Mouse (Mus musculus) kidney, adult 2 months (tissue): Measurements from ENCODE around the gene Odf3. TPM values are rescaled to one million over a fixed set of nuclear protein-coding genes. Genes with fewer than 3 reads are reported as not detected.
A peak's percentile ranks its signal among the peaks of the same experiment; 100 is the strongest.

Source experiments
- DNase-seq: peaks from one replicate; pipeline ENCODE4 v3.0.0; 2021
- H3K27ac ChIP-seq: fragments of 200-500 bp; 2 replicates; pipeline ENCODE4 v1.5.1; 2012; ENCODE audit warnings: low read depth, low read length, control low read depth, inconsistent platforms; ENCODE audit not compliant: insufficient read depth
- H3K27me3 ChIP-seq: fragments of 200-500 bp; replicated peaks from 2 replicates; pipeline ENCODE4 v1.6.1; 2012; ENCODE audit warnings: mild to moderate bottlenecking, moderate library complexity, low read length, inconsistent platforms; ENCODE audit not compliant: control insufficient read depth, insufficient read depth
- H3K36me3 ChIP-seq: fragments of 200-500 bp; 2 replicates; pipeline ENCODE4 v1.6.1; 2012; ENCODE audit warnings: mild to moderate bottlenecking, moderate library complexity, low read length, inconsistent platforms; ENCODE audit not compliant: control insufficient read depth, insufficient read depth
- H3K4me1 ChIP-seq: fragments of 200-500 bp; 2 replicates; pipeline ENCODE4 v1.6.1; 2011; ENCODE audit warnings: low read length; ENCODE audit not compliant: control insufficient read depth, insufficient read depth
- H3K4me3 ChIP-seq: fragments of 200-500 bp; 2 replicates; pipeline ENCODE4 v1.5.1; 2011; ENCODE audit warnings: mild to moderate bottlenecking, low read depth, low read length, control low read depth; ENCODE audit not compliant: insufficient read depth
- CTCF ChIP-seq: fragments of 200-500 bp; conservative IDR thresholded peaks from 2 replicates; pipeline ENCODE4 v1.5.1; 2011; ENCODE audit warnings: low read depth, mild to moderate bottlenecking, control low read depth, low read length, moderate library complexity, mixed read lengths; ENCODE audit not compliant: insufficient read depth, insufficient read length
- POLR2A ChIP-seq: fragments of 200-500 bp; IDR thresholded peaks from one replicate; pipeline ENCODE4 v1.6.1; 2011; ENCODE audit warnings: low read depth, low read length, control low read depth
- WGBS: fragments of 180-500 bp; shearing (Covaris S2); methylation state at CpG from one replicate; pipeline ENCODE4 v1.1.7; 2018; 5-methylcytosine and 5-hydroxymethylcytosine counted together
- polyA plus RNA-seq: library from polyadenylated mRNA; depleted of rRNA; stranded (reverse); fragments of >200 nt; gene quantifications from 2 replicates; pipeline ENCODE4 v1.2.3, GENCODE M21; 2012

Odf3 gene
- polyA plus RNA-seq, 1 experiment: 0.06 TPM

DNA sequence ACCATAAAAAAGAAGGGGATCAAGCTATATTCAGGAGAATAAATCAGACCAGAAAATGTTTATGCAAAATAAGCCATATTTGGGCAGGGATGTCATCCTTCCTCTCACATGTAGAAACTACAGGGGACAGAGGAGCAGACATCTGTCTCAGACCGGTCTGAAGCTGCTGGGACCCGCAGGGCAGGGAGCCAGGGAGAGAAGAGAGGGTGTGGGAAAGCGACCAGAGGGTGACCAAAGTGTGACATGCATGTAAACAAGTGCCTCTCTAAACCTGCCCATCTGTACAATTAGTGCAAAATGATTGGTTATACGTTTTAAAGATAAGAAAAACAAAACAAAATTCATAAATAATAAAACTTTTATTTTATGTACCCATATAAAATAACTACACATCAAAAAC is 27.4 kb upstream of the Odf3 start:
- WGBS: 55% methylated on average over 4 of the region's 4 CpGs
- H3K27me3 ChIP-seq: no peaks in the 10 kb centered on the region
- no peak for DNase-seq
- TF ChIP-seq POLR2A (no peak), CTCF (no peak)
- no peaks in the 10 kb centered on the region for H3K36me3 ChIP-seq
- no peak overlapping the region for H3K4me3 ChIP-seq
- peaks cover 3% of the 10 kb centered on the region; the same call in 1 of the 2 replicates for H3K4me1 ChIP-seq
- H3K27ac ChIP-seq: no peak overlapping the region

DNA sequence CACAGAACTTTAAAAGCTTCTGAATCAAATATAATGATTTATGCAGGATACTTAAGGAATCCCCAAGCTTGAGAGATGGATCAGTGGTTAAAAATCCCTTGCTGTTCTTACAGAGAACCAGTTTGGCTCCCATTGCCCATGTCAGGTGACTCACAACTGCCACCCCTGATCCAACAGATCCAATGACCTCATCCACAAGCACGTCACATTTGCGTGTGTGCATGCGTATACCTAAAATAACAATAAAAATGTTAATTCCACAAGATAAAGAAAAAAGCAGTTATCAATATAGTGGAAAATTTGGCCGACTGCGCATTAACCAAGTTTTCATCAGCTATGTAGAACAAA is 26.3 kb upstream of the Odf3 start:
- no peak for DNase-seq
- H3K4me1 ChIP-seq: peaks cover 3% of the 10 kb centered on the region; the same call in 1 of the 2 replicates
- peak overlapping the region; percentile 67; the same call in 1 of the 2 replicates for H3K4me3 ChIP-seq
- H3K27ac ChIP-seq: no peak overlapping the region
- H3K36me3 ChIP-seq: no peaks in the 10 kb centered on the region
- TF ChIP-seq CTCF (no peak), POLR2A (no peak)
- WGBS: 52% methylated on average over 5 of the region's 5 CpGs
- no peaks in the 10 kb centered on the region for H3K27me3 ChIP-seq

DNA sequence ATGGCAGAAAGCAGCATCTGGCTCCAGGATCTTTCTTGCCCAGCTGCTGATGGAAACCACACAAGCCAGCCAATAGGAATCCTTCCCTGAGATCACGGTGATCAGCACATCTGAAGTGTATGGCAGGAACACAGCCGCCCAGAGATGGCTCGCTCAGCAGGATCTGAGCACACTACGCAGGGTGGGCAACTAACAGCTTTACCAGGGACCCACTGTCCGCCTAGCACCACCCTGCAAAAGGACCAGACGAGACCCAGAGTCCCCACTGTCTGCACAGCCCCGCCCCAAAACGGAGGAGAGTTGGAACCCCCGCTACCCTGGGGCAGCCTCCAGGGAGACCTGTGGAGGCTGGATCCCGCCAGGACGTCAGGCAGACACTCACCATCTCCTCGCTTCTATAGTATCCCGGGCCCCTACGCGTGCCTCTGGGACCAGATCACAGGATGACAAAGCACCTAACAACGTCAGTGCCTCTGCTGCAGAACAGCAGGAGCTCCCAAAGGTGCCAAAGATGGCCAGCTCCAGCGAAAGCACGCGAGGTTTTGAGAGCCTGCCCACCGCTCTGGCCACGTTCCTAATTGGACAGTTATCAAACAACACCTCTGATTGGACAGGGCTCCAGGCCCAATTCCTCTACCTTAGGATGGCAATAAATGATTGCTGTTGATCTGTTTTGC is 25.8 kb upstream of the Odf3 start, which contains the start of gene Zfp941:
Gene Zfp941 (minus strand): TSS at position 526 of the 677 bp plus-strand sequence.
- Histone ChIP-seq H3K27ac (no peak within 1 kb of the TSS), H3K27me3 (no peaks in the 10 kb centered on the region), H3K4me3 (peak within 1 kb of the TSS; percentile 67), H3K4me1 (peaks cover 3% of the 10 kb centered on the region; the same call in 1 of the 2 replicates), H3K36me3 (no peaks in the 10 kb centered on the region)
- TF ChIP-seq CTCF: no peak
- no peak for TF ChIP-seq POLR2A
- DNase-seq: peak; percentile 70
- WGBS: 3% methylated on average over 21 of the region's 21 CpGs

DNA sequence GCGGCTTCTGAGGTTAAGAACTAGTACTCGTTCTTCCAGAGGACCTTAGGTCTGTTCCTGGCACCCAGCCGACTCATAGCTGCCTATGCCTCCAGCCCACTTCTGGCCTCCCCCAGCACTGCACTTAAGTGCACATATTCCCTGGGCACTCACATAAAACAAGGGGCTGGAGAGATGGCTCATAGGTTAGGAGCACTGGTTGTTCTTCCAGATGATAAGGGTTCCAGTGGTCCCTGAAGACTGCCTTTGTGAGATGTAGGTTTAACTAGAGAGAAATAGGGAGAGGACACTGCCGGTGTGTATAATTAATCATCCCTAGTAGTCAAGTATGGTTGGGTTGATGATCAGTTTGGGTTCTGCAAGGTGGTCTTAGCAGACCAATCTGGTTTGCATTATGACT is 24.9 kb upstream of the Odf3 start:
- no peak for TF ChIP-seq POLR2A
- no peak for TF ChIP-seq CTCF

DNA sequence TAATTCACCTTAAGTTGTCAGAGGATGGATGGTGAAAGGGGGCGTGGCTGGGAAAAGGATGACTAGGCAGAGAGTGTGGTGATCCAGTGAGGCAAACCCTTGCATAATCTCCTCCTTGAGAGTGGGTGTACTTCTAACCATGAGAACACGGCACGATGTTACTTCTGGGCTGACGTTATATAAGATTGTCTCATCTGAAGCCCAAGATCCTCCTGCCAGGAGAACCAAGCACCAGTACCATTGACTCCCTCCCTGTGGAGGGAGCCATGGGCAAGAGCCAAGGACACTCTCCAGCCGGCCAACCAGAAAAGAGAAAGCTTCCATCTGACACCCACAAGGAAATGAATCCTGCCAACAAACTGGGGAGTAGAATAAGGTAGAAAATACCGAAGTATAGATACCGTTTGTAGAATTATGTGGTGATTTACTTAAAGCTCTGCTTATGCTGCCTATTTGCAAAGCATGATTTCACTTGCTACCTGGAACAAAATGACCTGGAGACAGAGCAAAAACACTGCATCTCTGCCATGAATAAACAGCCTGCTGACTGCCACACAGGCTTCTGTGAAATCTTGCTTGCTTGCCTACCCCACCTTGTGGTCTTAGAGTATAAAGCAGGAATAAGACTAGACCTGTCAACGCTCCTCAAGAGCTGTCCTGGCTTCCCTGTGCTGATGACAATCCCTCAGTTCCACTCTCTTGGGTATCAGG is 19.3 kb upstream of the Odf3 start:
- Histone ChIP-seq H3K4me1 (peaks cover 4% of the 10 kb centered on the region; the same call in 1 of the 2 replicates), H3K27ac (peak overlapping the region; percentile 44; the same call in 1 of the 2 replicates), H3K27me3 (no peaks in the 10 kb centered on the region), H3K36me3 (no peaks in the 10 kb centered on the region), H3K4me3 (no peak overlapping the region)
- peak; percentile 90 for DNase-seq
- TF ChIP-seq POLR2A (no peak), CTCF (peak; percentile 63)
- WGBS: 21% methylated on average over 8 of the region's 8 CpGs

More for the DNA sequence above, 24.9 kb upstream of the Odf3 start:
- no peaks in the 10 kb centered on the region for H3K27me3 ChIP-seq
- H3K4me1 ChIP-seq: peaks cover 3% of the 10 kb centered on the region; the same call in 1 of the 2 replicates
- H3K36me3 ChIP-seq: no peaks in the 10 kb centered on the region
- no peak overlapping the region for H3K27ac ChIP-seq
- 90% methylated on average over 4 of the region's 4 CpGs for WGBS
- no peak overlapping the region for H3K4me3 ChIP-seq
- DNase-seq: no peak

DNA sequence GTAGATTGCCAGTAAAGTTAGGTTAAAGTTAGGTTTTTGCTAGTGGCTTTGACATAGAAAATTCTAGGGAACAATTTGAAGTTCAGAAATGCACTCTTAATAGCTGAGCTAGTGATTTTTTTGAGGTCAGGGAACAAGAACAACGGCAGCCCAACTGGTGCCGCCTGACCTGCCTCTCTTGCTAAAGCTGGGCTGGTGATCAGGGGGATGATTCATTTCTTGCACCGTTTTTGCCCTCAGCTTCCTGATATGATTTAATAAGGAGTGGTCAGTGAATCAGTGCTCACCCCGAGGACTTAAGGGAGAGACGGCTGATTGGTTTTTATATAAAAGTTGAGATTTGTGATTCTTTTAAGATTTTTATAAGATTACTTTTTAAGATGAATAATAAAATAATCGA is 16.2 kb upstream of the Odf3 start:
- no peak overlapping the region for H3K4me3 ChIP-seq
- H3K4me1 ChIP-seq: peaks cover 4% of the 10 kb centered on the region; the same call in 1 of the 2 replicates
- no peaks in the 10 kb centered on the region for H3K36me3 ChIP-seq
- no peaks in the 10 kb centered on the region for H3K27me3 ChIP-seq
- WGBS: 47% methylated on average over 6 of the region's 6 CpGs
- no peak for DNase-seq
- H3K27ac ChIP-seq: no peak overlapping the region
- TF ChIP-seq POLR2A (no peak), CTCF (no peak)

DNA sequence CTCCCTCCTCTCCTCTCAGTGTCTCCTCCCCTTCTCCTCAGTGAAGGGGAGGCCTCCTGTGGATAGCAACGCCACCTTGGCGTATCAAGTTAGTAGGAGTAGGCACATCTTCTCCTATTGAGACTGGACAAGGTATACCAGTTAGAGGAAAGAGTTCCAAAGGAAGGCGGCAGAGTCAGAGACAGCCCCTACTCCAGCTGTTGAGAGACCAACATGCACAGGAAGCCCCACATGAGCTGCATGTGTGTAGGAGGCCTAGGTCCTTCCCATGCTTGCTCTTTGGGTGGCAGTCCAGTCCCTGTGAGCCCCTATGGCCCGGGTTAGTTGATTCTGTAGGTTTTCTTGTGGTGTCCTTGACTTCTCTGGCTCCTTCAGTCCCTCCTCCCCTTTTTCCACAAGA is 14.3 kb upstream of the Odf3 start:
- Histone ChIP-seq H3K27me3 (no peaks in the 10 kb centered on the region), H3K27ac (no peak overlapping the region), H3K36me3 (no peaks in the 10 kb centered on the region), H3K4me1 (peaks cover 4% of the 10 kb centered on the region; the same call in 1 of the 2 replicates), H3K4me3 (no peak overlapping the region)
- no peak for DNase-seq
- TF ChIP-seq CTCF (no peak), POLR2A (no peak)
- WGBS: 81% methylated on average over 4 of the region's 4 CpGs
